Mouse (Mus musculus) right cerebral cortex, postnatal 25 days (tissue): Measurements from ENCODE around the gene Stradb.

Source experiments
- DNase-seq: peaks from one replicate; pipeline ENCODE4 v3.0.0; 2022

Gene Stradb

DNA sequence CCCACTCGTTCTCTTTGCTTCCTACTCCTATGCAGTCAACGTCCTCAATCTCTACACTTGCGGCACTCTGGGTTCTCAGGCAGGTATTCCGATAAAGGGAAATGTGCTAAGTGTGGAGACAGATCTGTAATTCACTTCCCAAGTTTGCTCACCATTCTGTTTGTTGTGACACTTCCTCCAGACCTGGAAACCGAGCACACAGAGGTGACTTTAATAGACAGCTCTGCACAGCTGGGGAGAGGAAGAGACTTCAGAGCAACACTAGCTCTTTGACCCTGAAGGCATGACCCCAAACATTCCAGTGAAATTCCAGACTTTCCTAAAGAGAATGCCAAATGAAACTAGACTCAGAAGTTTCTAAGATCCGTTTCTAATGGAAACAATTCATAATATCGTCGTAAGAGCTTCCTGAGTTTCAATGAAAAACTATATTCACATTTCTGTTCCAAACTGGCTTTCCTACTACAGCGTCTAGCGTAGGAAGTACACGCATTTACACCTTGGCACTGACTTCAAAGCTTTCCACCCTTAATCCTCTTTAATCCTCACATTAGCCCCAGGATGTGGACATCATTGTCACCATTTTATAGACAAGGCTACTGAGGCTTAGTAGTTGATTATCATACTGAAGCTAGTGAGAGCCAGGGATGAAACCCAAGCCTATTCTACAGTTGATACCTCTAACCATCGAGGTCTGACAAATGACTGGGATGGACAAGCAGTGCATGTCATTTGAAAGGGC, 12.0 kb upstream of the Stradb start:
- no peak for DNase-seq

DNA sequence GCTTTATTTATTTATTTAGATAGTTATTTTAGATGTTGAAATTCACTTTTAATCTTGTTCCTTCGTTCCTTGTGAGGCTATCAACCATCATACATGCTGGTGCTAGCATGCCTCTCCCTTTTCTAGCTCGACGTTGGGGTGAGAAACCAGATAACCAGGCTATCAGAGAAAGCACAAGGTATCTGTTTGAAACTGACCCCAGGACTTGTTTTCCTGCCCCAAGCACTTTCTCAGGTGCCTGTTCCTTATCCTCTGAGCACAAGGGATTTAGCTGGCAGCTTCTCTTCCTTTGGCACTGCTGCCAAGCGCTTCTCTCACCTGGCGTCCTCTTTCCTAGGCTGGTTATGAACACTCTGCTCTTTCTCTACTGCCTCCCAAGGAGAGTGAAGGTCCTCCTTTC, 10.9 kb upstream of the Stradb start:
- DNase-seq, result no peak

DNA sequence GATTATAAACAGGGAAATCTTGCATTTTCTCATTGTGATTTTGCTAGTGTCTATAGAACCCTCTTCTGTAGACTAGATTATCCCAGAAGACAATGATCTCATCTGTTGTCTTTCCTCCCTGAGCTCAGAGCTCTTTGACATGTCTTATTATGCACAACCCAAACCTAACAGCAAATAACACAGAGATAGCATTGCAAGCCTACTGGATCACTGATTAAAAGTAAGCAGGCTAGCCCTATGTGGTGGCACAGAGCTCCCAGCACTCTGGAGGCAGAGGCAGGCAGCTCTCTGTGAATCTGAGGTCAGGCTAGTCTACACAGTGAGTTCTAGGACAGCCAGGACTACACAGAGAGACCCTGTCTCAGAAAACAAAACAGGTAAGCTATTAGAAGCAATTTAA, 10.5 kb upstream of the Stradb start:
- no peak for DNase-seq

DNA sequence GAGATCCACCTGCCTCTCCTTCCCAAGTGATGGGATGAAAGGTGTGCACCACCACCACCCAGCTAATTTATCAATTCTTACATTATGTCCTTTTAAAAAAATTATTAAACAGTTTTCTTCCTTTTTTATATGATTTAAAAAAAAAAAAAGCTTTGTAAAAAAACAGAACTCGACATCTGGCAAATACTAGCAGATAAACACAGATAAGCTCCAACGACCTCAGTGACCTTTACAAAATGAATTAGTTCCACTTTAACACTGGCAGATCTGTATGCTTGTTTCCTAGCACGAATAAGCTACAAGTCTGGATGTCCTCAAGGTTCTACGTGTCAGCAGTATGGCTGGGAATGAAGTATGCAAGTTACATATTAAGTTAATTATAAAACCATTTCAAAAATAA, 5.8 kb upstream of the Stradb start:
- DNase-seq, result no peak

DNA sequence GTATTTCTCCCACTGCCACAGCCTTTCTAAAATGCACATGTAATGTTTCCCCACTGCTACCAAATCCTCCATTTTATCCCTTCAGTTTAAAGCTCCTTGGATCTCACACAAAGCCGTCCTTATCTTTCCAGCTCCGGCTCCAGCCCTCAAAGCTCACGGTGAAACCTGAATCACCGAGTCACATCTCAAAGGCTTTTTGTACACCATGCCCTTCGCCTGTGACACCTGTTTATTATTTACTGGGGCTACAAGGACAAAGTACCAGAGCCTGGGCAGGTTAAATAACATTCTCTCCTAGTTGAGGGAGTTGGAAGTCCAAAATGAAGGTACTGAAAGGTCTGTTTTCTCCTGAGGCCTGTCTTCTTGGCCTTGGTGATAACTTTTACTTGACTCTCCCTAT, 3.3 kb upstream of the Stradb start:
- no peak for DNase-seq

DNA sequence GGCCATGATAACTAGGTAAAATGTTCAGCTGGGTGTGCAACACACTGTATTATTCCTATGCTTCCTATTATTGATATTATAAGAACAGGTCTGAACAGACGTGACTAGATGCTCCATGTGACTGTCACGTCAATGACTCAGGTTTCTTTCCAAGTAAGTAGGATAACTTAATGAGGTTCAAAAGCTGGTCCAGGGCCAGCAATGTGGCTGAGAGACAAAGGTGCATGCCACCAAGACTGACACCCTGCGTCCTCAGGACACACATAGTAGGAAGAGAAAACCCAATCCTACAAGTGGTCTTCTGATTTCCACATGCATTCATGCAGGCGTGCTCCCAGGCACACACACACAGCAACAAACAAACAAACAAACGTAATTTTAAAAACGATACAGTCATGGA, 2.2 kb upstream of the Stradb start:
- no peak for DNase-seq

DNA sequence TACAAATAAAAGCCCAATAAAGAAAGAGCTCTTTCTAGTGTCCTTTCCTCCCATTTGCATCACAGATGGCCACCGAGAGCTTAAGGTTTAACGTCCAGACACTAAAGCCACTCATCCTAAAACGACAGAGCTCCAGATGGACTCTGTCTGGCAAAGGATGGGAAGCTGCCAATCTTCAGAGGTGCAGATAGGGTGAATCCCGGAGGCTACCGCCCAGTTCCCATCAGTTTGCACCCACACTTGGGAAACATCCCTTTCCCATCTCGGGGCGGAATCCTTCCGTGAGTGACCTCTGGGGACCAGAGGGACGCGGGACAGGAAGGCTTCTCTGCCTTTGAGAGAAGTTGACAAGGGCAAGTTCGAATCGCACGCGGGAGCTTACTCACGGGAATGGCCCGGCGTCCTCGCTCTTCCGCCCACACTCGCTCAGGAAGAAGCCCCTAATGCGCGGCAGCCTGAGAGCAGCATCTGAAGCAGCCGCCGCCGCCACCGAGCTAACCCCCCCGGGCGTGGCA, 414 bp upstream of the Stradb start:
- no peak for DNase-seq

DNA sequence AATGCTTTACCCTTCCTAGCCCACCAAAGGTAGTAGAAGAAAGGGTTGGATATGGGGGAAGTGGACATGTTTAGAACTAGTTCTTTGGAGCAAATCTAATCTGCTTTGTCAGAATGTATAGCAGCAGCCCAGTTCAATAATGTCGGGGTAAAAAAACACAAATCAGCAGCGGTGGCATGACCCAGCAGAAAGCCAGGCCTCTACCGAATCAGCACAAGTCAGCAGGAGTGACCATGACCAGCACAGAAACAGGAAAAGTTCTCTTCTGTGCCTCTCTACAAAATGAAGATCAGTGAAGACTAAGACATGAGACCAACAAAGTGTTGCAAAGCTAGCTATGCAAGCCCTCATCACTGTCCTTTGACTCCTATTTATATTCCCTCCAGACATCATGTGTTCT, 9.0 kb downstream of the Stradb start:
- no peak for DNase-seq

DNA sequence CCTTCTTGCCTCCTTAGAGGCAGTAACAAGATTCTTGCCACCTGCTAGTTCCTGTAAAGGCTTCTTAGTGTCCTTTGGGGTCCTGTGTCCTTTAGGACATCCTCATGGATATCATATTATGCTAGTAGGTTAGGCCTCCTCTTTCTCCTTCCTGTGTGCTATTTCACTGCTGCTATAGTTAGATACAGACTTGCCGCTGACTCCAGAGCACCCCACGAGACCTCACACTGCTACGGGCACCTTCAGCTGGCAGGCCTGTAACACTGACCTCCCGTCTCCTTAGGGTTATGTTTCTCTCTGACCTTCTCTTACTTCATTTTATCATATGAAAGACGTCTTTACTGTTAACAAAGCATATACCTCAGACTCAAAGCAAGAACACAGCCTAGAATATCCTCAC, 11.3 kb downstream of the Stradb start:
- DNase-seq, result no peak

DNA sequence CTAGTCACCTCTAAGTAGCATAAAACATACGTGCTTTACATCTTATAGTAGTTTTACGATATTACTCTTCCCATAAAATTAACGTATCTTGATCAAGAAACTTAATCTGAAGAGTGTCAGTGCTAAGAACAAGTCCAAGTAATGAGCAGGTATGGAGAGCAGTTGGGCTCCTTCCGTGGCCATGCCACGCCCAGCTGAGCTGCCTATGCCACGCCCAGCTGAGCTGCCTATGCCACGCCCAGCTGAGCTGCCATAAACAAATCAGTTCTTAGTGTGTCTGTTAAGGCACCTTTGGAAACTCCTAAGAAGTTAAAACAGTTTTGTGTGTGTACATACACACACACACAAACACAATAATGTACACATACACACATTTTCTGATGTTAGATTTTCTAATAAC, 19.8 kb downstream of the Stradb start:
- DNase-seq, result no peak

DNA sequence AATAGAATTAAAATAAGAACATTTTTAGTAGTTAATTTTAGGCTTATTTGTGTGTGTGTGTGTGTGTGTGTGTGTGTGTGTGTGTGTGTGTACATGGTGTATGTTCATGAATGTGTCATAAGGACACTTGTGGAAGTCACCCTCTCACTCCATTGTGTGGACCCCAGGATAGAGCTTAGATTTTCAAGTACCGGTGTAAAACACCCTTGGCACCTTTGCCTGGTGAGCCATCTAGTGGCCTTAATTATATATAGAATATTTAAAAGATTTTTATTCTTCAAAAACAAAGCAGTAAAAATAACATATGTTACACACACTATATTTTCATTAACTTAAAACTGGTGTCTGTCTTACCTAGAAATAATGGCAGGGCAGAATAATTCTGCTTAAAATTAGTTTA, 20.4 kb downstream of the Stradb start:
- no peak for DNase-seq

DNA sequence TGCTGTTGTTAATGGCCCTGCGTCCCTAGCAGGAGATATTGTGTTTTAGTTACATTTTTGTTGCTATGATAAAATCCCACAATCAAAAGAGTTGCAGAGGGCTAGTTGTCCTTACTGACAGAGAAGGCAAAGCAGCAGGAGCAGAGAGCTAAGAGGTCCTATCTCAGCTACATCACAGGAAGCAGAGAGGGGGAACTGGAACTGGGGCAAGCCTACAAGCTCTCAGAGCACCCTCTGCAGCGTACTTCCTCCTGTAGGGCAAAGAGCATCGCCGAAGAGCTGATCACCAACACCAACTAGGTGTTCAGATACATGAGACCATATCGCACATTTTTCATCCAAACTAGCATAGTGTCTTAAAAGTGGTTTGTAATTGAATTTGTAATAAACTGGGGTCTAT, 22.0 kb downstream of the Stradb start:
- no peak for DNase-seq

DNA sequence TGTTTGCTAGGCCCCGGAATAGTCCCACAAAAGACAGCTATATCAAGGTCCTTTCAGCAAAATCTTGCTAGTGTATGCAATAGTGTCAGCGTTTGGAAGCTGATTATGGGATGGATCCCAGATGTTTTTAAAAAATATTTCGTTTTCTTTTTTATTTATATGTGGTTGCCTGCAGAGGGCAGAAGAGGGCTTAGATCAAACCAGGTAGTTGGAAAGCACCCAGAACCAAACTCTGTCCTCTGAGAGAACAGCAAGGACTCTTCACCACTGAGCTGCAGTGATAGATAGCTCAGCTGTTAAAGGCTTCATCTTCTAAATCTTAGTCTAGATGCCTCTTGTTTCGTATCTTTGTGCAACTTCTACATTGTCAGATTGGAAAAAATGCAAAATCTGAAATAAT, 35.9 kb downstream of the Stradb start:
- no peak for DNase-seq

DNA sequence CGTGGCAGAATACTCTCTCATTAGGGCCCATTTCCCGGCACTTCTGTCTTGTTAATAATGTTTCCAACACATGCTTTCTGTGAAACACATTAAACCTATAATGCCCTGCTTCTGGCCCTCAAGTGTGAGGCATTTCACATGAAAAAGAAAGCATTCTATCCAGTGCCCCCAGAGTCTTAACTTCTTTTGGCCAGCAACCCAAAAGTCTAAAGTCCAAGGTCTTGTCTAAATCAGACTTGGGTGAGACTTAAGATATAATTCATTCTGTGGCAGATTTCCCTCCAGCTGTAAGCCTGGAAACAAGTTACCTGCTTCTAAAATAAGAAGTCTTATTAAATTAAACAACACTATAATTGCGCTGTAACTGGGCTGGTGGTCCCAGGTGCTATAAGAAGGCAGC, 48.2 kb downstream of the Stradb start:
- no peak for DNase-seq

DNA sequence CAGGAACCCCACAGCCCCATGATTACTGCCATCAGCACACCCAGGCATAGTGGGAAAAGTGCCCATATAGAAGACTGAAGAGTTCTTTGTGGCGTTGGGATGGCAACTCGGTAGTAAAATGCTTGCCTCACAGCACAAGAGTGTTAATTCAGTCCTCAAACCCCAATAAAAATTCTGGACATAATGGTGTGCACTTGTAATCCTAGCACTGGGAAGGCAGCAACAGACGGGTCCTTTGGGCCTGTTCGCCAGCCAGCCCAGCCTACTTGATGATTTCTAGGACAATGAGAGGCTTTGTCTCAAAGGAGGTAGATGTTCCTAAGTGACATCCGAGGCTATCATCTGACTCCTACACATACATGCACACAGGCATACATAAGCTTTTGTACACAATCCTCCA, 64.4 kb downstream of the Stradb start:
- no peak for DNase-seq
